Mouse (Mus musculus) adrenal gland, postnatal 4 days (tissue): ENCODE results near the gene Asic1. TPM values are rescaled to one million over a fixed set of nuclear protein-coding genes. Genes with fewer than 3 reads are reported as not detected.
A peak's percentile ranks its signal among the peaks of the same experiment; 100 is the strongest.
"Not testable (repeated sequence)": the region's sequence is repeated elsewhere in the genome, so short reads cannot be mapped to it uniquely, and the experiment has no call there.

Experiments used
- DNase-seq, 2 experiments: peaks; one replicate each; pipeline ENCODE4 v3.0.0; 2021 to 2022; ENCODE audit warnings: low spot score in 2 of 2, mixed read lengths in 2 of 2
- total RNA-seq, 2 experiments: library from RNA; stranded (reverse); gene quantifications; 2 replicates each; pipeline ENCODE4 v1.2.3; 2021

Gene Asic1
- total RNA-seq, 2 experiments from 2014 or later, result 1.4 to 1.5 TPM

DNA sequence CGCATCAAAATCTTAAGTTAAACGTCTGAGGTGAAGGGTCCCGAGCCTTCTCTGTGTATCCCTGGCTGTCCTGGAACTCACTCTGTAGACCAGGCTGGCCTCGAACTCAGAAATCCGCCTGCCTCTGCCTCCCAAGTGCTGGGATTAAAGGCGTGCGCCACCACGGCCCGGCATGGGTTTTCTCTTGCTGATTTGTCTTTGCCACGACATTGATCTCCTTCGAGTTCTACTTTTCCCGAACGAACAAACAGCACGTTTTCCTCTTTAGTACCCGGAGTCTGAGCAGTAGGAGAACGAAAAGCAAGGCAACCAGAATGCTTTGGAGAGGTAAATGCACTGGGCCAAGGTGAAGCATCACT, 31.5 kb downstream of the Asic1 start:
- DNase-seq, result not testable (repeated sequence)

DNA sequence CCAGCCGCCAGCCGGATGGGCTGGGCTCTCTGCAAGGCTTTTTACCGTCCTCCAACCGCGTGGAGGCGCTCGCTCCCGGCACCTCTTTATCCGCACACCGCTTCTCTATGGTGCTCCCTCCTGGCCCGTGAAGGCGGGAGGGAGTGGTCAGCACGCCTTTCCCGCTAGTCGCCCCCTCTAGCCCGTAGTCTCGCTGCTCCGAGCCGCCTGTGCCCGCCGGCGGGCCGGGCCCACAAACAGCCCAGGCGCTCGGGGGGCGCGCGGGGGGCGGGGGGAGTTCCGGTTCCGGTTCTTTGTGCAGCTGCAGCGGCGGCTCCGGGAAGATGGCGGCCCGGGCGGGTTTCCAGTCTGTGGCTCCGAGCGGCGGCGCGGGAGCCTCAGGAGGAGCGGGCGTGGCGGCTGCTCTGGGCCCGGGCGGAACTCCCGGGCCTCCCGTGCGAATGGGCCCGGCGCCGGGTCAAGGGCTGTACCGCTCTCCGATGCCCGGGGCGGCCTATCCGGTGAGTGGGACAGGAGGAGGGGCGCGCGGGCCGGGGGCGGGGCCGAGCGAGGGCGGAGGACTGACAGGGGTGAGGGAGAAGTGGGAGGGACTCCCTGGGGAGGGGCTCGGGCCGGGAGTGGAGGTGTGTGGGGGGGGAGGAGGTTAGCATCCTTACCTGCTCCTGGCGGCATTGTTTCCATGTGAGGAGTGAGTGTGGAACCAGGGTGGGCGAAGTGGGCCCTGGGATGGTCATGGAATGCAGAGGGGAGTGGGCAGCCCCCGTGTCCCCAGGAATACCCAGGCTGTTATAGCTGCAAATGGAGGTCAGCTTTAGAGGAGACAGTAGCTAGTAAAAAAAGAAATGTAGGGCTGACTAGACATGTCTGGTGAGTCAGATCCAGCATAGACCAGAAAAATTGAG, 32.1 kb downstream of the Asic1 start, which contains the start of gene Smarcd1:
Gene Smarcd1 (plus strand): TSS at position 131 of the 902 bp plus-strand sequence.
- peak; percentile 87 to 95 for DNase-seq

DNA sequence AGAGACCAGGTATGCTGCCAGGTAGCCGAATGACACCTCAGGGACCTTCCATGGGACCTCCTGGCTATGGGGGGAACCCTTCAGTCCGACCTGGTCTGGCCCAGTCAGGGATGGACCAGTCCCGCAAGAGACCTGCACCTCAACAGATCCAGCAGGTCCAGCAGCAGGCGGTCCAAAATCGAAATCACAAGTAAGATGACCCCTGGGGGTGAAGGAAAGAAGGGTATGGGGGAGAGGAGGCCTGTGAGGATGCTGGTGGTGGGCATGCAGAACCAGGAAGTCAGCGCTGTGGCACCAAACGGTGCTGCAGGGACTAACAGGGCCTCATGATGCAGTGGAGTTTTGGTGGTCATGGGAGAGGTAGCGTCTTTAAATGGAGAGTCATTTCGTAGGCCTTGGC, 32.9 kb downstream of the Asic1 start:
- no peak for DNase-seq

DNA sequence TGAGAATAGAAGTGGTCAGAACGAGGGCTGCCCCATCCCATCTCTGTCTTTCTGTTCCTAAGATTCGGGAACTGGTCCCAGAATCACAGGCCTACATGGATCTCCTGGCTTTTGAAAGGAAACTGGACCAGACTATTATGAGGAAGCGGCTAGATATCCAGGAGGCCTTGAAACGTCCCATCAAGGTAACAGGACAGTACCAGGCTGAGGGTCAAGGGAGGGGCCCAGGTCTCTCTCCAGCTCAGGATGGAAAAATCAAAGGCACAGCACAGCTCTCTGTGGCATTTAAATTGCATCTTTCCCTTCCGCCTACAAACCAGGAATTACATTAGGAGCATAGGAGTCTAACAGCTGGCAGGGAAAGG, 33.5 kb downstream of the Asic1 start:
- no peak for DNase-seq

DNA sequence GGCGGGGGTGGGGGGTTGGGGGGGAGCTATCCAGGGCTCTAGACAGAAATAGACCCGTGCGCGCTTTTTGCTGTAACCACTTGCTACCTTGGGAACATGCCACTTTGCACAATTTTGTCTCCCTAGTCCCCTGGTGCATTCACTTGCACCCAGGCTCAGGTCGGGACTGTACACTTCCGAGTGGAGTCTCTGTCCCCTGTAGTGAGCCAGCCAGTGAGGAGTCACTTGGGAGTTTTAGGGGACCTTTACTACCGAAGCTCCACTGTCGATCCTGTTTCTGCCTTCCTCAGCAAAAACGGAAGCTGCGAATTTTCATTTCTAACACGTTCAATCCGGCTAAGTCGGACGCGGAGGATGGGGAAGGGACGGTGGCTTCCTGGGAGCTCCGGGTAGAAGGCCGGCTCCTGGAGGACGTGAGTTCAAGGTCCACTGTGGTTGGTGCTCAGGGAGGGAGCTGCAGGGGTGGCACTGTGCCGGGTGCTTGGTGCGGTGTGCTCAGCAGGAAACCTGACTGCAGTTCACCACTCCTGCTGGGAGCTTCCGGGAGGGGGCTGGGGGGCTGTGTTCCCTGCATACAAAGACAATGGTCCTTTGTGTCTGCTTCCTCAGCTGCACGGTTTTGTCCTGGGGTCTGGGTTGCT, 34.0 kb downstream of the Asic1 start:
- DNase-seq, result no peak

DNA sequence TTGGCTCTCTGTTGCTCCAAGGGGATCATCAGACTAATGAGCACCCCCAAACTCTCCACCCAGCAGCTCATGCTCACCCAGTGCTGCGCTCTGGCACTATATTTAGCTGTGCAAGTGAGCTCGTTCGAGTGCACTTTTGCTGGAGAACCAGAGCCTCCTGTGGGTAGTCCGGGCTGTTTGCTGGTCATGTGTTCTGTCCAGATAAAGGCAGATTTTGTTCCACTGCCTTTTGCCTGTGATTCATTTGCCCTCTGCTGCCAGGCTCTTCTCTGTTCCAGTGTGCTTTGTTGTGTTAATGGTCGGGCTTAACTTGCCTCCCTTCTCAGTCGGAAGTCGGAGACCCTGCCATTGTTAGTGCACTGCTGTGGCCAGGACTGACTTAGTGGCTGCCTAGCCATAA, 34.7 kb downstream of the Asic1 start:
- DNase-seq, result no peak

DNA sequence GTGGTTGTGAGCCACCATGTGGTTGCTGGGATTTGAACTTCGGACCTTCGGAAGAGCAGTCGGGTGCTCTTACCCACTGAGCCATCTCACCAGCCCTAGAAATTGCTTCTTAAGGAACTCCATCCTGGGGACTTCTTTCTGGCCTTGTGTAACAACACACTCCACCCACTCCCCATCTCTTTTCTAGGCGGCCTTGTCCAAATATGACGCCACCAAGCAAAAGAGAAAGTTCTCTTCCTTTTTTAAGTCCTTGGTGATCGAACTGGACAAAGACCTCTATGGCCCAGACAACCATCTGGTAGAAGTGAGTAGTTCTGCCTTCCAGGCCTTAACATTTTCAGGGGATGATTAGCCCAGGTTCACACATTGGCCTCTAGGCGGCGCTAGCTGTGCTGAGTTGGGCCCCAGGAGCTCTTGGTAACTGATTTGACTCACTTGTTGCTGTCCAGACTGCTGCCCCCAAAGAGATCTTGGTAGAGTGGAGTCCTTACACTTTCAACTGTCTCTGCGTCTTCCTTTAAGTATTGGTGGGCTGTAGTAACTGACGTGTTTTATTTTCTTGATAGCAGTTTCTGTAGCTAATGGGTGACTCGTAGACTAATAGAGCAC, 35.4 kb downstream of the Asic1 start, which contains the start of gene Gm17349:
Gene Gm17349 (minus strand): TSS at position 51 of the 609 bp plus-strand sequence.
- DNase-seq, result no peak

DNA sequence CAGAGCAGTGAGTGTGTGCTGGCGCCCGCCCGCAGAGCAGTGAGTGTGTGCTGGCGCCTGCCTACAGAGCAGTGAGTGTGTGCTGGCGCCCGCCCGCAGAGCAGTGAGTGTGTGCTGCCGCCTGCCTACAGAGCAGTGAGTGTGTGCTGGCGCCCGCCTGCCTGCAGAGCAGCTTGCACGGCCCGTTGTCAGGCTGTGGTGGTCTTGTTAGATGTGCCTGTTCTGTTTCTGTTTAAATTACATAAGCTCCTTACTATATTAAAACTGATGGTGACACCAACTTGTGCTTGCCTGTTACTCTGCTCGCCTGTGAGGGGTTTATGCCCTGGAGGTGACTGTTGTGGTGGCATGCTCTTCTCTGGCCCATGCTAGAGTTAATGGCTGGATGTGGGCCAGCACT, 38.0 kb downstream of the Asic1 start:
- no peak for DNase-seq

DNA sequence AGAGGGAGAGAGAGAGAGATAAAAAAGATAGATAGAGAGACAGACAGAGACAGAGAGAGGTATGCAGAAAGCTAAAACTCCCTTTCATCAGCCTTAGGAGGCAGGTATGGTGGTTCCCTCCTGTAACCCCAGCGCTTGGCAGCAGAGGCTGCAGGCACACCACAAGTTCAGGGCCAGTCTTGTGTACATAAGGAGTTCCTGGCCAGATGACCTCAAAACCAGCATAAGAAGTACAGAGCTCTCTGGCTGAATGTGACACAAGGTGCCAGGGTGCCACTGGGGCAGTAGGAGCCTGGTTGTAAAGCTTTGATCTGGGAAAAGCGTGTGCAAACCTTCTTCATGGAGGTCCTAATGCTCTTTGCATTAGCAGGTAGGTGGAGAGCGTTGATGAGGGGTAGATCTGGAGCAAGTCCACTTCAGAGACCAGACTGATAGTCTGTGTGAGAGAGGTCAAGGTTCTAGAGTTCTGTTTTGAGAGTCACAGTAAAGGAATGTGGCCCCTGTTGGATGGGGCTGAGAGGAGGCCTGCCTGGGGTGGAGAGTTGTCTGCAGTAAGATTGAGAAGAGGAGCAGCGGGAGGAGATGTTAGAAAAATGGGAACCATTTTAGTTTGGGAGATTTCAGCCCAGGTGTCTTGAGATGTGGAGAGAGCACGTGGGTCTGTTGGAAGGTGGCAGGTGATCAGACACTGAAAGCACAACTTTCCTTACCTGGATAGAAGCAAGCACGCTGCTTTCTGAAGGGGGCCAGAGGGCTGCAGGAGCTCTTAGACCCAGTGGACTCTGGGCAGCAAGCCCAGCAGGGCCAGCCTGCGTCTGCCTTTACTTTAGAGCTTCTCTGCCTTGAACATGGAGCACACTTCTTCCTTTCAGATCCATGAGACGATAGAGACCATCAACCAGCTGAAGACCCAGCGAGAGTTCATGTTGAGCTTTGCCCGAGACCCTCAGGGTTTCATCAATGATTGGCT, 40.3 kb downstream of the Asic1 start:
- DNase-seq, result no peak

DNA sequence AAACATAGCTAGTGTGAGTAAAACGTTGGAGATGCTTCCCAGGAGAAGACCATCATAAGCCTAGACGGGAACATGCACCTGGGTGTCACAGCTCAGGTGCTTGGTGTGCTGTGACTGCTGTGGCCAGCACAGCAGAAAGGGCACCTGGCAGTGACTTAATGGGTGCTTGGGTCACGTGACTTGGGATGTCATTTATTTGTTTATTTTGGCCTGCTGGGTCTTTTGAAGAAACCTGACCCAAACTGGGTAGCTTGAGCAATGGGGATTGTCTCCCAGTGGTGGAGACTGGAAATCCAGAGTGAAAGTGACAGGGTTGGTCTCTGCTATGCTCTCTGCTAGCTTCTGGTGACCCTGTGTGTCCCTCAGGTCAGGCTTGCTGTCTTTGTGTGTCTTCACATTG, 41.3 kb downstream of the Asic1 start:
- no peak for DNase-seq

DNA sequence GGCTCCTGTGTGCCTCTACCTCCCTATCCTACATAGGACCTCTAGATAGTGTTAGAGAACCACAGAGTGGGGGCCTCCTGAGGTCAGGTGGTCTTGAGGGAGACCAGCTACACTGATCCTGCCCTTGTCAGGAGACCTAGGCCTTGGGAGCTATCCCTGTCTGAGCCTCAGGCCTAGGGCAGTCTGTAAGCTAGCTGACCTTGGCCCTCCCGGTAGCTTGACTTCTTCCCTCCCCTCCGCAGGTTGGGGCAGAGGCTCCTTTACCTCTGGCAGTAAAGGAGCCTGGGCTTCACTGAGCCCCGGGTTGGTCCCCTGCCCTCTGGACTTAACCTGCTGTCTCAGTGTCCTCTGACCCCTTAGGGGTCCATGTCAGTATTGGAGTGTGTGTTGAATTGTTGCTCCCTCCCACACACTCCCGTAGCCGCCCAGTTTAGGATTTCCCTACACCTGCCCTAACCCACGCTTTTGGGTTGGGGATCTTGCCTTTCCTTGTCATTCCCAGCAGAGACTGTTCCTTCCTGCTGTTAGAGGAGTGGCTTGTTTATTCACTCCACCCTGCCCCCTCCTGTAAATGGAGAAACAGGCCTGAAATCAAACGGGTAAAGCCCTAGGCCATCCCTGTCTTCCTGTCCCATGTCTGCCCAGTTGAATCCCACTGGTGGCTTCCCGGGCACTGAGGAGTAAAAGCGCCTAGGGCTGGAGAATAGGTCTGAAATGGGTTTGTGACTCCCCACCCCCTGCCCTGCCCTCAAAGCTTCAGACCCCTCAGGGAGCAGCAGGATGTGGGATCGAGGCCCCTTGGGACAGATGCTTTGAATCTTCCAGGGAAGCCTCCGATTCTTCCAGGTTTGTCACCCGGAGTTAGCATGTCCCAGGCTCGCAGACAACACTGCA, 42.7 kb downstream of the Asic1 start:
- DNase-seq, result no peak

DNA sequence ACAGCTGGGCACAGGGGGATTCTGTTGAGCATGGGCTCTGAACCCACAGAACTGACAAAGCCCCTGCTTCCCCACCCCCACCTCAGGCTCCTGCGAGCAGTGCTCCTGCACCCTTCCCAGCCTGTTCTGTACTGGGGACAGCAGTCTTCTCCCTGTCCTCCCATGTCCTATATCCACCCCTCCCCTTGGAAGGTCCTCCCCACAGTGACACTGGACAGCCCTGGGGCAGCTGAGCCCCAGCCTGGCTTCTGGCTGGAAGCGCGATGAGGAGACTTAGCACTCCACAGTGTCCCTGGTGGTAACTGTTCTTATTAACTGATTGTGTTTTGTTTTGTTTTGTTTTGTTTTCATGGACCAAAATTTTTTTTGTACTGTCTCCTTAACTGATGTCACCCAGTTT, 43.4 kb downstream of the Asic1 start:
- no peak for DNase-seq

DNA sequence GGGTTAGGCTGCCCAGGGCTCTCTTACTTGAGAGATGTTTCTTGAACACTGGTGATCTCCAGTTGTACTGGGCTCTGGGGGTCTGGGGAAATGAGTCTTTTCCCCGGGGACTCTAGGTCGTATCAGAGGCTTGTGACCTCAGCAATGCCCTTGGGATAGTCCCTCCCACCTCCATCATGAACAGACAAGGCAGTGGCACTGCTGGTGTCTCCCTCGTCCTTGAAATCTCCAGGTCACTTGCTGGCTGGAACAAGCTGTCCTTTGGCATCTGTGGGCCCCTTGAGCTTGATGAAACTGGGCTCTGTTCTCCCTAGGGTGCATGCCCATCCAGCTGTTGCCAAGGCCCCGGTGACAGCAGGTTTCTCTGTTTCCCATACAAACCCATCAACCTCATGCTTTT, 44.0 kb downstream of the Asic1 start:
- no peak for DNase-seq

DNA sequence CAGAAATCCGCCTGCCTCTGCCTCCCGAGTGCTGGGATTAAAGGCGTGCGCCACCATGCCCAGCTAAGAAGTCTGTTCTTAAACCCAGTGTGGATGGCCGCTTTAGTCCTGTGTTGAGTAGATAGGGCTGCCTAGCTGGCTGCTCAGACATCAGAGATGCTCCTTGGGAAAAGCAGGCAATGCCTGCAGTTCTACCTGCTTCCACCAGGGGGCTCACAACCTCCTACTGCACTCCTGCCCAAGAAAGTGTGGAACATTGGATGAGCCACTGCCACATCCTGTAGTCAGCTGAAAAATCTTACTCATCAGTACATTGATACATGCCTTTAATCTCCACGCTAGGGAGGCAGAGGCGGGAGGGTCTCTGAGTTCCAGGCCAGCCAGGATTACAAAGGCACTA, 44.7 kb downstream of the Asic1 start:
- no peak for DNase-seq

DNA sequence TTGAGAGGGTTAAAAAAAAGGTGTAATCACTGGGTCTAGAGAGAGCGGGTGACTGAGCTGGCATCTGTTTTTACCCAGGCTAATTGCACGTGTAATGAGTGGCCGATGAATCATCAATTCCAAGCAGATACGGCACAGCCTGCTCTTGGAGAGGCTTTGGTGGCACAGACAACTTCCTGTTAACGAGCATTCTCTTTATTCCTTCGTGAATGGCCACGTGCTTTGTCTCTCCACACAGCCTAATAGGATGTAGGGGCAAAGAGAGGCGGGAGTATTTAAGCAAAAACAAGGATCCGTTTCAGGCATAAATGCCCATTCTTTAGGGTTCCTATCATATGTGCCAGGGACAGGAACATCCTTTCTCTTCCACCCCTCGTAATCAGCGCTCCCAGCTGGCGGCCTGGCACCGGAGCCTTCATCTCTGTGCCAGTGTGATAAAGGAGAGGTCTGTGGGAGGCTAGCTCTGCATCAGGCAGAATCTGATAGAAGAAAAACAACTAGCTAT, 45.2 kb downstream of the Asic1 start:
- DNase-seq, result no peak

DNA sequence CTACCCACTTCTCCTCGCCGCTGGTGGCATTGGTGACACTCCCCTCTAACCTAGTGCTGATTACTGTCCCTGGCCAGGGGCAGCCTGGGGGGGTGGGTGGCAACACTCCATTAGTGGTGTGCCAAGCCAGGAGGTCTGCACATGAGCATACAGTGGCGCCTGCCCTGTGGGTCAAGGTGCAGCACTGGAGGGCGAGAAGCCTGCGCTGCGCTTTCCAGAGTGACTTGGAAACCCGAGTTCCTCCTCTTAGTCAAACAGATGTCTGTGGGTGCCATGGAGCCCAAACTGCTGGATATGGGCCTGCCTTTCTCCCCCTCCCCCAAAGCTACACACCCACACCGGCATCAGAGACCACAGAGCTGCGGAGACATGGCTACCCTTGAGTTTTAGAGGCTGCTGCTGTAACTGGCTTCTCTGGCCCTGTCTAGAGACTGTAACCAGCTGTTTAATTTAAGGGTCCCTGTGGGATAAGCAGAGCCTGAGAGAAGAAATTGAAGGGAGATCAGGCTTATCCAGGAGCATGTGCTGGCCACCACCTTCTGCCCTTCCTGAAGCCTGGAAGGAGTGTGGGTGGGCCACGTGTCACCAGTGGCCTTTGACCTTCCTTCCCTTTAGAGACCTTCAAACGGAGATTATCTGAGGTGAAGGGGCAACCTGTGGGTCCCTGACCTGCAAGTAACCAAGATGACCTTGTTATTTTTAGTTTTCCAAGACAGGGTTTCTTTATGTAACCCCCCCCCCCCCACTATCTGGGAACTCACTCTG, 46.0 kb downstream of the Asic1 start:
- no peak for DNase-seq

DNA sequence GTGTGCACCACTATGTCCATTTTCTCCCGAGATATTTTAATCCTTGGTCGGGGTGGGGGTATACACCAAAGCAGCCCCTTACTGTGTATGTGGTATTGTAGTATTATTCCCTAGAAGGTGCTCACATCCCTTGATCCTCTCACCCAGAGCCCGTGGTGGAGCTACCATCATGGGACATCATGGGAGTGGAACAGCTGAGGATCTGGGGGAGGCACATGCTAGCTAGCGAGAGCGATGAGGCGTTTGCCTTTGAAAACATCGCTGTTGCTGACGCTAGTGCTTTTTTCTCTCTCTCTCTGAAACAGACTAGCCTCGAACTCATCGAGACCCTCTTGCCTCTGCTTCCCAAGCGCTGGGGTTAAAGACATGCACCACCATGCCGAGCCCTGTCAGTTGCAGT, 46.6 kb downstream of the Asic1 start:
- DNase-seq, result no peak

DNA sequence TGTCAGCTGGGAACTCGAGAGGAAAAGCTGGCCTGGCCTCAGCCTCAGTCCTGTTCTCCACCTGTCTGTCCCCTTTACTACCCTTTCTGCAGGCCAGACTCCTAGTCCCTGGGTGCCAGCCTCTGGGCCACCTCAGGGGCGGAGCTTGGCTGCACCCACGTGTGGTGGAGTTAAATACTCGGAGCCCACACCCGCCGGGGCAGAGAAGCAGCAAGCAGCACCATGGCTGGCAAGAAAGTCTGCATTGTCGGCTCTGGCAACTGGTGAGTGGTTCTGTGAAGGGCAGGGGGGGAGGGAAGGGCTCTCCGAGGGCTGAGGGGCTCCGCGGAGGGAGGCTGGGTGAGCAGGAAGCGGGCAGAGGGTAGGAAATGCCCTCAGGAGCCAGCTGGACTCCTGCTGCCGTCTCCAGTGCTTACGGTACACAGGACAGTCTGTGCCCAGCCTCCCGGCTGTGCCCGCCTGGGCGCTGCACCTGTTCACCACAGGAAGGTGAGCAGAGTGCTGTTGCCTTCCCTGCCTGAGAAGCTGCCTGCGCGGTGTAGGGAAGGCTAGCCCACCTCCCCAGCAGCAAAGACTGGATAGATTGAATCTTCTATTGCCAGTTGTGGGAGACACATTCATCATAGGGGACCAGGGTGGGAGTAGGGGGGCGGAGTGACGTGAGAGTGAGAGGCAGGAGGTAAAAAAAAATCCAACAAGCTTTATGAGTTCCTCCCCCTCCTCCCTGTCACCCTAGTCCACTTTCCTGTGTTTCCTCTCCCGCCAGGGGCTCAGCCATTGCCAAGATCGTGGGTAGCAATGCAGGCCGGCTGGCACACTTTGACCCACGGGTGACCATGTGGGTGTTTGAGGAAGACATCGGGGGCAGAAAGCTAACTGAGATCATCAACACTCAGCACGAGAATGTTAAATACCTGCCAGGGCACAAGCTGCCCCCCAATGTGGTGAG, 47.5 kb downstream of the Asic1 start, which contains the start of gene Gpd1:
Gene Gpd1 (plus strand): TSS at position 130 of the 949 bp plus-strand sequence.
- no peak for DNase-seq
